Mouse (Mus musculus) left cerebral cortex, adult 18-20 months (tissue): ENCODE measurements at regions not wholly inside any gene's neighbourhood (a gene's known extent, or its start where the extent isn't known, plus 50 kb on each side); places are given as distances from the start of the nearest gene placed in this dataset.

Experiments
- DNase-seq, 2 experiments: peaks; one replicate each; pipeline ENCODE4 v3.0.0; 2021 to 2022; ENCODE audit warnings: low spot score in 2 of 2, mixed read lengths in 1 of 2

GRCm38 (mm10) chr11:111558302-111559140 lies 492.6 kb downstream of the Kcnj2 start:
- no peak for DNase-seq

GRCm38 (mm10) chr11:111563171-111563570 lies 497.2 kb downstream of the Kcnj2 start:
- no peak for DNase-seq

- no peak for DNase-seq
Observed at GRCm38 (mm10) chr11:111568041-111568440, 502.1 kb downstream of the Kcnj2 start.

- no peak for DNase-seq
Observed at GRCm38 (mm10) chr11:111568876-111569275, 502.9 kb downstream of the Kcnj2 start.

GRCm38 (mm10) chr11:111577883-111578282 lies 511.9 kb downstream of the Kcnj2 start:
- no peak for DNase-seq

- no peak for DNase-seq
Observed at GRCm38 (mm10) chr11:111582980-111583379, 517.0 kb downstream of the Kcnj2 start.

GRCm38 (mm10) chr11:111583606-111584005 lies 517.6 kb downstream of the Kcnj2 start:
- no peak for DNase-seq

DNA sequence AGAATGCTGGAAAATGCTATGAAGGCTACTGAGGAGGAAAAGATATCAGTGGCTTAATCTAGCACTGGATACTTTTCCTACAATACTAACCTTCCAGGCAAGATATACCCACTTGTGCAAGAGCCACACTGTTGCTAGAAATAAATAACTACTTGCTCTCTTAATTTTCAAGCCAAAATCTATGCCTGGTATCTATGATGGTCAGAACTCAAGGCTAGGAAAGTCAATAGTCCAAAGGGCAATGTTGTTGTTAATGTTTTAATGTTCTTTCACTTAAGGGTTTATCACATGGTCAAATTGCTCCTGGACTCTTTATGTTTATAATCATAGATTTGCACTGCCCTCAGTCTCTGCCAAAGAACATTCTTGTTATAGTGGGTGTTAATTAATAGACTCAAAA lies 533.5 kb downstream of the Kcnj2 start:
- no peak for DNase-seq

- no peak for DNase-seq
Observed at GRCm38 (mm10) chr11:111605146-111605545, 539.2 kb downstream of the Kcnj2 start.

DNA sequence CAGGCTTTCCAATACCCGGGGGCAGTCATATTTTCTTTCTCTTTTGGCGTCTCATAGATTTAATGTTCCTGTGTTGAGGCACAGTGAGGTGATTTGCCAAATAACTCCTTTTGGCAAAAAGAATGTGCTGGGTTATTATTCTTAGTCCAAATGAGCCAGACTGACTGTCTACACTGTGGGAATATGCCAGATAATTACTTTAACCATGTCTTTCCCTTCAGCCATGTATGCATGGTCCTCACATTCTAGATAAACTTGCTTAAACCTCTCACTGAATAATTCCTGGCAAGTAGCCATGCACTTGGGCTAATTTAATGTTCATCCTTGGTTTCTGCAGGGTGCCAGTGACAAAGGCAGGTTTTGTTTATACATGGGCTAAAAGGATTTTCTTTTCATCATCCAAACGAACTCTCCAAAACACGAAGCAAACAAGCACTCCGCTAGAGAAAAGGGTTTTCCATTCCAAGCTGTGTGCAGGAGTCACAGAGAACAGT lies 544.6 kb downstream of the Kcnj2 start:
- DNase-seq, result no peak

GRCm38 (mm10) chr11:111643603-111644002 lies 577.6 kb downstream of the Kcnj2 start:
- no peak for DNase-seq

- peak; percentile 22 to 24 for DNase-seq
Observed at GRCm38 (mm10) chr11:111652882-111653281, 586.9 kb downstream of the Kcnj2 start.

DNA sequence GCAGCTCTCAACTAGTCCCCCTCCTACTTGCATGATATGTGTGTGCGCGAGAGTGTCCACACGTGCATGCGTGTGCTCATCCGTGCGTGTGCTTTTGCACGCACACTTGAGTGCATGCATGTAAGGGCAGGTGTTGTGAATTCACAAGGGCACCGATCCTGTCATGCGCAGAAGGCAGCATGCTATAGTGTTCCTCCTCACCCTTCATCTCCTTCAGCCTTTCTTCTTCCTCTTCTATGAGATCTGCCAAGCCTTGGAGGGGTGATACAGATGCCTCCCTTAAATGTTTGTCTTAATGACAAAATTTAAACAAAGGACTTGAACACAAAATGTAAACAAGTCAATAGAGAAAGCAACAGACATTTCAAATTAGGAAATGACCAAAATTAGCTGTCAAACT lies 591.8 kb downstream of the Kcnj2 start:
- no peak for DNase-seq

GRCm38 (mm10) chr11:111658362-111659309 lies 592.7 kb downstream of the Kcnj2 start:
- no peak for DNase-seq

- DNase-seq, result no peak
Observed at GRCm38 (mm10) chr11:111663269-111663668, 597.3 kb downstream of the Kcnj2 start.

DNA sequence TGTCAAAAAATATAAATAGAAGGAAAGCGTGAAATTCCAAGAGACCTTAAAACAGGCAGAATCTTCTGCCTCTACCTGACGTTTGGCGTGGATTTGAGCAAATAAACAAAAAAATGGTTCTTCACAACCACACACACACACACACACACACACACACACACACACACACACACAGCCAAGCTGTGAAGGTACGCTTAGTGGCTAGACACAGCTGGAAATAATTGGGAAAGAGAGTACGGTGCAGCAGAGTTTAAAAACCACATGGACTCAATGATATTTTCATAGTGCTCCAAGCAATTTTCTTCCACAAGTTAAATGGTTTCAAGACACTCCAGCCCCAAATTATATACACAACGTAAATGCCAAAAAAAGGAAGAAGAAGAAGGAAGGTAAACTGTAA lies 600.4 kb downstream of the Kcnj2 start:
- DNase-seq, result no peak

- no peak for DNase-seq
Observed at GRCm38 (mm10) chr11:111671865-111672264, 605.9 kb downstream of the Kcnj2 start.

- DNase-seq, result no peak
Observed at GRCm38 (mm10) chr11:111675673-111676072, 609.7 kb downstream of the Kcnj2 start.

GRCm38 (mm10) chr11:111682341-111682740 lies 616.4 kb downstream of the Kcnj2 start:
- DNase-seq, result no peak

DNA sequence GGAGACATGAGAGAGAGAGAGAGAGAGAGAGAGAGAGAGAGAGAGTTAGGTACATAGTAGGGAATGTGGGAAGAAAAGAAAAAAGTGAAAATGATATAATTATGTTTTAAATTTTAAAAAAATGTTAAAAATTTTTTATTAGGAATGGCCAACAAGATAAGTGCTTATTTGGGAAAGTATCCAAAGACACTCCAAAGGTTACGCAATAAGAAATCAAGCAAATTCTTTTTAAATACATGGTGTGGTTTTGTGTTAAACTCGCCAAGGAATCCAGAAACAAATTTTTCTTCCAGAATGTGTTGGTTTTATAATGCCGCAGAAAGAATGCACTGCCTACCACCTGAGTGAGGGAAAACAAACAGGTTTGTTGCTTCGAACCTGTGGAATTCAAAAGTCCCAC lies 617.9 kb downstream of the Kcnj2 start:
- no peak for DNase-seq

GRCm38 (mm10) chr11:111687769-111688168 lies 621.8 kb downstream of the Kcnj2 start:
- DNase-seq, result no peak
